Mouse (Mus musculus) small intestine, adult 2 months (tissue): ENCODE results near the gene Trappc5.

ENCODE experiments used
- CTCF ChIP-seq: fragments of 200-500 bp; IDR thresholded peaks from 2 replicates; pipeline ENCODE4 v1.5.1; 2012; ENCODE audit warnings: low read depth, mild to moderate bottlenecking, control low read depth, inconsistent platforms, low read length, moderate library complexity, mixed read lengths; ENCODE audit not compliant: insufficient replicate concordance, insufficient read length; ENCODE audit errors: extremely low read depth
- POLR2A ChIP-seq: fragments of 200-500 bp; IDR thresholded peaks from 2 replicates; pipeline ENCODE4 v1.6.1; 2012; ENCODE audit warnings: low read depth, mild to moderate bottlenecking, control low read depth, inconsistent platforms, low read length, moderate library complexity

DNA sequence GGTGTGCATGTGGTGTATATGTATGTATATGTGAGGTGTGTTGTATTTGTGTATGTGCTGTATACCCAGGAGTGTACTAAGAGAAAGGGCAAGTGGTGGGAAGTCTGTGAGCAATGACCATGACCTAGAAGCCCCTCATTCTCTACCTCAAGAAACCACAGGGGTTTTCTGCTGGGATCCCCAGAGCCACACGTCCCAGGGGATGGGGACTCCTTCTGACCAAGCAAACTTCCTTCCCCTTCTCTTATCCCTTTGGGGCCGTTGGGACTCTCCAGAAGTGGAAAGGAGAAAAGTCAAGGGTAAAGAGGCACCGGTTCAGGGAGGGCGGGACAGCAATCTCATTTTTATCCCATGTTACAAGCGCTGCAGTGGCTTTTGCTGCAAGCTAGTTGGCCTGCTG lies 9.3 kb downstream of the Trappc5 start:
- TF ChIP-seq CTCF, result no peak
- no peak for TF ChIP-seq POLR2A
